Mouse (Mus musculus) G1E (cell line): ENCODE measurements at regions not wholly inside any gene's neighbourhood (a gene's known extent, or its start where the extent isn't known, plus 50 kb on each side); places are given as distances from the start of the nearest gene placed in this dataset.

Experiments used
- CTCF ChIP-seq: IDR thresholded peaks from 2 replicates; pipeline ENCODE4 v1.5.1; 2012; ENCODE audit warnings: low read depth, low read length, inconsistent platforms, mixed read lengths
- GATA1 ChIP-seq: IDR thresholded peaks from 2 replicates; pipeline ENCODE4 v1.6.1; 2012; ENCODE audit warnings: borderline replicate concordance, low read length, inconsistent platforms, mixed read lengths
- POLR2AphosphoS5 ChIP-seq: IDR thresholded peaks from 2 replicates; pipeline ENCODE4 v1.6.1; 2012; ENCODE audit warnings: low read depth, low read length, inconsistent platforms; ENCODE audit not compliant: insufficient replicate concordance

- TF ChIP-seq CTCF, result no peak
- no peak for TF ChIP-seq POLR2AphosphoS5
- no peak for TF ChIP-seq GATA1
Observed at GRCm38 (mm10) chr10:67743561-67743960, 168.9 kb downstream of the Zfp365 start.
